Comparison of ENCODE assay signal across 7 mouse cellular contexts in genomic region chr1:88277098-88277817, GRCm38 (mm10). TPM values are rescaled to one million over a fixed set of nuclear protein-coding genes. Genes with fewer than 3 reads are reported as not detected.
DNase-seq lines count a peak whose midpoint lies in the region; ATAC-seq lines count a peak whose summit lies in the region.

TSS of gene Hjurp (minus strand) at chr1:88277633.
TSS of gene Trpm8 (plus strand) at chr1:88277661.

- H3K36me3 ChIP-seq in embryonic facial prominence, embryonic 11.5 days (replicated peaks; ENCODE audit: control insufficient read depth, insufficient read depth, low read depth, low read length), result peaks cover 15% of the 10 kb centered on the region
- H3K36me3 ChIP-seq in limb, embryonic 10.5 days, result peaks cover 39% of the 10 kb centered on the region
- H3K36me3 ChIP-seq in midbrain, embryonic 13.5 days, result peaks cover 25% of the 10 kb centered on the region

- under 1% methylated on average over 50 of the region's 50 CpGs for WGBS in embryonic facial prominence, embryonic 11.5 days
- 1% methylated on average over 50 of the region's 50 CpGs for WGBS in limb, embryonic 10.5 days
- under 1% methylated on average over 50 of the region's 50 CpGs for WGBS in midbrain, embryonic 13.5 days

- H3K4me3 ChIP-seq in embryonic facial prominence, embryonic 11.5 days (ENCODE audit: low read depth, low read length), result peak within 1 kb of the TSS; percentile 62
- H3K4me3 ChIP-seq in limb, embryonic 10.5 days, result peak within 1 kb of the TSS; percentile 61
- peak within 1 kb of the TSS; percentile 46 for H3K4me3 ChIP-seq in midbrain, embryonic 13.5 days (replicated peaks)

- H3K9ac ChIP-seq in embryonic facial prominence, embryonic 11.5 days (replicated peaks; ENCODE audit: low read length), result peak within 1 kb of the TSS; percentile 78
- peak within 1 kb of the TSS; percentile 69 for H3K9ac ChIP-seq in midbrain, embryonic 13.5 days (replicated peaks)

- peak; percentile 94 for ATAC-seq in embryonic facial prominence, embryonic 11.5 days (replicated peaks; ENCODE audit: insufficient number of reproducible peaks, low FRiP score, low TSS enrichment, low read depth)
- ATAC-seq in granulocyte monocyte progenitor cell, adult 5-6 weeks (replicated peaks; ENCODE audit: poor library complexity, severe bottlenecking), result peak; percentile 71
- peak; percentile 96 for ATAC-seq in midbrain, embryonic 13.5 days

- H3K9me3 ChIP-seq in embryonic facial prominence, embryonic 11.5 days (replicated peaks; ENCODE audit: control insufficient read depth, low read length), result no peaks in the 10 kb centered on the region
- H3K9me3 ChIP-seq in limb, embryonic 10.5 days (replicated peaks), result peaks cover 18% of the 10 kb centered on the region; the same call in 1 of the 2 replicates
- H3K9me3 ChIP-seq in midbrain, embryonic 13.5 days, result 0 out of 2 replicates have a peak, but pooled peaks cover 5% of the 10 kb centered on the region

- DNase-seq in adrenal gland, postnatal 14 days, result peak; percentile 100
- DNase-seq in embryonic facial prominence, embryonic 11.5 days (ENCODE audit: low spot score), result peak; percentile 100
- DNase-seq in kidney, adult 11 months, result peak; percentile 100
- peak; percentile 100 for DNase-seq in limb, embryonic 10.5 days (ENCODE audit: low spot score)
- DNase-seq in spleen, adult 12 weeks (ENCODE audit: low spot score), result peak; percentile 99

- H3K4me2 ChIP-seq in embryonic facial prominence, embryonic 11.5 days (ENCODE audit: low read depth, low read length), result peak within 1 kb of the TSS; percentile 65
- peak within 1 kb of the TSS; percentile 60 for H3K4me2 ChIP-seq in midbrain, embryonic 13.5 days (replicated peaks)

- peaks cover 9% of the 10 kb centered on the region for H3K4me1 ChIP-seq in embryonic facial prominence, embryonic 11.5 days (ENCODE audit: control insufficient read depth, insufficient read depth, low read length)
- H3K4me1 ChIP-seq in limb, embryonic 10.5 days, result peaks cover 14% of the 10 kb centered on the region
- peaks cover 26% of the 10 kb centered on the region for H3K4me1 ChIP-seq in midbrain, embryonic 13.5 days (replicated peaks)

- peak within 1 kb of the TSS; percentile 68 for H3K27ac ChIP-seq in embryonic facial prominence, embryonic 11.5 days (replicated peaks; ENCODE audit: low read depth, low read length)
- peak within 1 kb of the TSS; percentile 92 for H3K27ac ChIP-seq in limb, embryonic 10.5 days
- peak within 1 kb of the TSS; percentile 62 for H3K27ac ChIP-seq in midbrain, embryonic 13.5 days

- no peaks in the 10 kb centered on the region for H3K27me3 ChIP-seq in embryonic facial prominence, embryonic 11.5 days (ENCODE audit: control insufficient read depth, insufficient read depth, low read length)
- no peaks in the 10 kb centered on the region for H3K27me3 ChIP-seq in limb, embryonic 10.5 days (ENCODE audit: low read depth, poor library complexity, severe bottlenecking)
- no peaks in the 10 kb centered on the region for H3K27me3 ChIP-seq in midbrain, embryonic 13.5 days

RNA-seq across cellular contexts. Expression of gene Hjurp, which starts in this region (rescaled TPM):
- 57.7 and 64.9 TPM in 2 replicates for total RNA-seq in adrenal gland, postnatal 14 days (2021)
- polyA plus RNA-seq in embryonic facial prominence, embryonic 11.5 days (2014; fragmentation: Nextera tagmentation; extraction: Ambion mirVana), result 139 and 152 TPM in 2 replicates
- 116 and 136 TPM in 2 replicates for total RNA-seq in granulocyte monocyte progenitor cell, adult 5-6 weeks (2014; fragmentation: Nextera tagmentation)
- total RNA-seq in granulocyte monocyte progenitor cell, adult 5-6 weeks (2017), result 142 and 147 TPM in 2 replicates
- polyA plus RNA-seq in limb, embryonic 10.5 days (2016; fragmentation: Nextera tagmentation; extraction: Ambion mirVana), result 206 and 245 TPM in 2 replicates
- polyA plus RNA-seq in midbrain, embryonic 13.5 days (2015; fragmentation: Nextera tagmentation; extraction: Ambion mirVana), result 107 and 110 TPM in 2 replicates

RNA-seq across cellular contexts. Expression of gene Trpm8, which starts in this region (rescaled TPM):
- total RNA-seq in adrenal gland, postnatal 14 days (2021), result not detected in 2 replicates
- not detected in 2 replicates for polyA plus RNA-seq in embryonic facial prominence, embryonic 11.5 days (2014; fragmentation: Nextera tagmentation; extraction: Ambion mirVana)
- total RNA-seq in granulocyte monocyte progenitor cell, adult 5-6 weeks (2014; fragmentation: Nextera tagmentation), result not detected in 2 replicates
- not detected in 2 replicates for total RNA-seq in granulocyte monocyte progenitor cell, adult 5-6 weeks (2017)
- not detected in 2 replicates for polyA plus RNA-seq in limb, embryonic 10.5 days (2016; fragmentation: Nextera tagmentation; extraction: Ambion mirVana)
- polyA plus RNA-seq in midbrain, embryonic 13.5 days (2015; fragmentation: Nextera tagmentation; extraction: Ambion mirVana), result 0.04 TPM in 1 of 2 replicates, not detected in the other

Comparison
In these comparisons a context has a peak if more than half of its experiments do, and no peak if none do; other contexts are left out.
1. Peak in every context shown above with its lines: DNase-seq, ATAC-seq, H3K4me3 ChIP-seq and H3K27ac ChIP-seq.